Mouse (Mus musculus) liver, embryonic 14.5 days (tissue): ENCODE data around the gene Ano10. TPM values are rescaled to one million over a fixed set of nuclear protein-coding genes. Genes with fewer than 3 reads are reported as not detected.

Experiments used
- ATAC-seq: fragments of 200-750 bp; cut with Nextera tagmentation; 2 replicates; pipeline ENCODE4 v1.8.0; 2017; ENCODE audit warnings: moderate number of reproducible peaks, mild to moderate bottlenecking, moderate library complexity; ENCODE audit not compliant: insufficient read depth
- DNase-seq, 3 experiments: peaks; one replicate each; pipeline ENCODE4 v3.0.0-alpha.2; 2012 to 2013; ENCODE audit warnings: low read depth in 3 of 3, low spot score in 3 of 3
- H3K27ac ChIP-seq: fragments of 300-500 bp; sonication (generic); 2 replicates; pipeline ENCODE4 v1.5.1; 2014; ENCODE audit warnings: moderate library complexity, mild to moderate bottlenecking, control low read depth, inconsistent platforms
- H3K27me3 ChIP-seq: fragments of 300-500 bp; sonication (generic); 2 replicates; pipeline ENCODE4 v1.6.1; 2014; ENCODE audit warnings: mild to moderate bottlenecking, low read length, moderate library complexity; ENCODE audit not compliant: control insufficient read depth, insufficient read depth
- H3K36me3 ChIP-seq: fragments of 300-500 bp; sonication (generic); replicated peaks from 2 replicates; pipeline ENCODE4 v1.6.1; 2014; ENCODE audit warnings: low read depth; ENCODE audit not compliant: control insufficient read depth, insufficient read depth
- H3K4me1 ChIP-seq, 2 experiments: fragments of 200-500 bp in 1 of 2; fragments of 300-500 bp in 1 of 2; sonication (generic) in 1 of 2; replicated peaks; 2 replicates each; pipeline ENCODE4 v1.6.1; 2012 to 2014; ENCODE audit warnings: antibody characterized with exemption in 1 of 2, inconsistent platforms in 1 of 2, low read length in 1 of 2; ENCODE audit not compliant: control insufficient read depth in 2 of 2, insufficient read depth in 2 of 2
- H3K4me2 ChIP-seq: fragments of 300-500 bp; sonication (generic); 2 replicates; pipeline ENCODE4 v1.6.1; 2014; ENCODE audit warnings: low read depth, mild to moderate bottlenecking, control low read depth, moderate library complexity
- H3K4me3 ChIP-seq, 2 experiments: fragments of 200-500 bp in 1 of 2; fragments of 300-500 bp in 1 of 2; sonication (generic) in 1 of 2; 2 replicates each; pipeline ENCODE4 v1.5.1; 2012 to 2014; ENCODE audit warnings: low read depth in 2 of 2, low read length in 2 of 2, mild to moderate bottlenecking in 2 of 2, control low read depth in 1 of 2, inconsistent platforms in 1 of 2, moderate library complexity in 1 of 2; ENCODE audit not compliant: insufficient read depth in 1 of 2
- H3K9ac ChIP-seq: fragments of 300-500 bp; sonication (generic); replicated peaks from 2 replicates; pipeline ENCODE4 v1.6.1; 2014; ENCODE audit warnings: mild to moderate bottlenecking, control low read depth, moderate library complexity
- H3K9me3 ChIP-seq: fragments of 300-500 bp; sonication (generic); 2 replicates; pipeline ENCODE4 v1.6.1; 2016; ENCODE audit warnings: low read length, mixed read lengths; ENCODE audit not compliant: control insufficient read depth
- CTCF ChIP-seq: IDR thresholded peaks from 2 replicates; pipeline ENCODE4 v1.5.1; 2016; ENCODE audit warnings: antibody characterized with exemption, low read depth, control low read depth
- EP300 ChIP-seq: IDR thresholded peaks from 2 replicates; pipeline ENCODE4 v1.6.1; 2016; ENCODE audit warnings: antibody characterized with exemption, low read depth
- WGBS: fragments of 180-500 bp; shearing (Covaris S2); extraction: QIAGEN DNeasy Blood & Tissue Kit; methylation state at CpG from one replicate; pipeline ENCODE4 v1.1.7; 2014; ENCODE audit not compliant: insufficient replicate concordance; 5-methylcytosine and 5-hydroxymethylcytosine counted together
- polyA plus RNA-seq, 2 experiments: library from polyadenylated mRNA; depleted of rRNA in 1 of 2; stranded (reverse) in 1 of 2; unstranded in 1 of 2; fragments of >200 nt; fragmentation: Nextera tagmentation in 1 of 2; extraction: Ambion mirVana in 1 of 2; gene quantifications; 2 replicates each; pipeline versions ENCODE4 v1.2.1 to v1.2.3; 2012 to 2014

The Ano10 gene
- polyA plus RNA-seq, 2 experiments = 6.9 to 11.4 TPM

- Histone ChIP-seq H3K27ac (no peak overlapping the region), H3K4me1 (no peaks in the 10 kb centered on the region), H3K4me2 (no peak overlapping the region), H3K4me3 (no peak overlapping the region), H3K27me3 (no peaks in the 10 kb centered on the region), H3K9me3 (no peaks in the 10 kb centered on the region), H3K9ac (no peak overlapping the region), H3K36me3 (no peaks in the 10 kb centered on the region)
- WGBS = 38% methylated on average over 3 of the region's 3 CpGs
- DNase-seq = no peak
- no peak for ATAC-seq
- TF ChIP-seq EP300 (no peak), CTCF (no peak)
These were observed 24.8 kb downstream of the Ano10 start for GRCm38 (mm10) chr9:122269256-122270041.

- Histone ChIP-seq H3K9ac (no peak overlapping the region), H3K4me1 (no peaks in the 10 kb centered on the region), H3K36me3 (no peaks in the 10 kb centered on the region), H3K27ac (no peak overlapping the region), H3K4me3 (no peak overlapping the region), H3K27me3 (no peaks in the 10 kb centered on the region), H3K4me2 (no peak overlapping the region), H3K9me3 (no peaks in the 10 kb centered on the region)
- no peak for DNase-seq
- TF ChIP-seq EP300 (no peak), CTCF (no peak)
- WGBS = 60% methylated on average over 10 of the region's 10 CpGs
- no peak for ATAC-seq
These were observed 28.6 kb downstream of the Ano10 start for GRCm38 (mm10) chr9:122265526-122266210.

GRCm38 (mm10) chr9:122263140-122263539 lies 31.1 kb downstream of the Ano10 start:
- Histone ChIP-seq H3K4me1 (no peaks in the 10 kb centered on the region), H3K27me3 (no peaks in the 10 kb centered on the region), H3K4me2 (no peak overlapping the region), H3K4me3 (no peak overlapping the region), H3K9ac (no peak overlapping the region), H3K27ac (no peak overlapping the region), H3K36me3 (no peaks in the 10 kb centered on the region), H3K9me3 (no peaks in the 10 kb centered on the region)
- DNase-seq (no peak), ATAC-seq (no peak)
- no peak for TF ChIP-seq EP300
- TF ChIP-seq CTCF = peak; percentile 60

GRCm38 (mm10) chr9:122254386-122254785 lies 39.8 kb downstream of the Ano10 start:
- no peak for ATAC-seq
- 58% methylated on average over 3 of the region's 3 CpGs for WGBS
- Histone ChIP-seq H3K9me3 (no peaks in the 10 kb centered on the region), H3K36me3 (no peaks in the 10 kb centered on the region), H3K9ac (no peak overlapping the region), H3K4me3 (no peak overlapping the region), H3K4me2 (no peak overlapping the region), H3K4me1 (no peaks in the 10 kb centered on the region), H3K27me3 (no peaks in the 10 kb centered on the region), H3K27ac (no peak overlapping the region)
- TF ChIP-seq CTCF (no peak), EP300 (no peak)
- no peak for DNase-seq

- Histone ChIP-seq H3K27ac (no peak overlapping the region), H3K4me3 (no peak overlapping the region), H3K36me3 (no peaks in the 10 kb centered on the region), H3K4me2 (no peak overlapping the region), H3K9ac (no peak overlapping the region), H3K9me3 (no peaks in the 10 kb centered on the region), H3K4me1 (no peaks in the 10 kb centered on the region), H3K27me3 (no peaks in the 10 kb centered on the region)
- DNase-seq = no peak
- no peak for ATAC-seq
- 66% methylated on average over 1 of the region's 1 CpGs for WGBS
- TF ChIP-seq EP300 (no peak), CTCF (peak; percentile 11; the same call in 1 of the 2 replicates)
These were observed 42.1 kb downstream of the Ano10 start for GRCm38 (mm10) chr9:122252113-122252512.
